Mouse (Mus musculus): Measurements from ENCODE around the gene Bloc1s4.

DNA sequence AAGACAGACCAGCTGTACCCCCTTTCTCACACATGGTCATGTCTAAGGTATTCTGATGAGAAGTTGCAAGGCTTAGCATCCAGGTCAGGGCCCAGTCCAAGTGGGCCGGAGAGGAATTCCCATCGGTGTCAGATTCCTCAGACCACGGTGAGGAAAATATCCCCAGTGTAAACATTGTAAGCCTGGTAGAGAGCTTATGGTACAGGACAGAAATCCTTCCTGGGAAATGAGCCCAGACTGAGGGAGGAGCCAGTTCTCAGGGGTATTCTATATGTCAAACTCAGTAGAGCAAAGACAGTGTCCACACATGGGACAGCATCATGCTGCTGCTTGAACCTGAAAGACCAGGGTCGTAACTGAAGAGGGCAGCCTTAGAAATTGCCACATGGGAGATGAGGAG, 11.4 kb upstream of the Bloc1s4 start:
- TF ChIP-seq CTCF (IDR thresholded peaks at IDR 0.05; ENCODE audit: borderline replicate concordance, control insufficient read depth, extremely low read depth, insufficient read depth, low read length, poor library complexity) (no peak), POLR2A (IDR thresholded peaks at IDR 0.05; ENCODE audit: control insufficient read depth, extremely low read depth, insufficient read depth, low read length, poor library complexity) (no peak)
